Mouse (Mus musculus) G1E (cell line): ENCODE measurements around the gene Usp49.

Experiments
- CTCF ChIP-seq: IDR thresholded peaks from 2 replicates; pipeline ENCODE4 v1.5.1; 2012; ENCODE audit warnings: low read depth, low read length, inconsistent platforms, mixed read lengths
- GATA1 ChIP-seq: IDR thresholded peaks from 2 replicates; pipeline ENCODE4 v1.6.1; 2012; ENCODE audit warnings: borderline replicate concordance, low read length, inconsistent platforms, mixed read lengths
- TAL1 ChIP-seq: conservative IDR thresholded peaks from 2 replicates; pipeline ENCODE4 v1.6.1; 2012; ENCODE audit warnings: low read depth, low read length, inconsistent platforms, mixed read lengths

GRCm38 (mm10) chr17:47599511-47600297 lies 30.8 kb upstream of the Usp49 start:
- TF ChIP-seq GATA1 = no peak
- TF ChIP-seq CTCF = no peak
- TF ChIP-seq TAL1 = no peak
